17 mouse cellular contexts compared by ENCODE assay signal in genomic region chr6:77827526-77827925, GRCm38 (mm10).
"Had no signal": no experiment of that assay in that cellular context is flagged by ENCODE, and none has a peak within 500 bp of the region (broad histone marks: within the 10 kb centered on the region; RNA-seq: fewer than 3 reads in every experiment).

No protein-coding gene starts in this region.

- H3K27ac ChIP-seq: layer of hippocampus, adult 2 months; limb, embryonic 12.5 days; liver, embryonic 13.5 days; lung, embryonic 15.5 days; macrophage had no signal

- H3K9me3 ChIP-seq: limb, embryonic 12.5 days; liver, embryonic 13.5 days; lung, embryonic 15.5 days; megakaryocyte, embryonic 14.5 days had no signal

- H3K9ac ChIP-seq: limb, embryonic 12.5 days; liver, embryonic 13.5 days; liver, postnatal 0 days; lung, embryonic 15.5 days had no signal

- H3K4me2 ChIP-seq: limb, embryonic 12.5 days; liver, embryonic 13.5 days; lung, embryonic 15.5 days had no signal

- H3K36me3 ChIP-seq: limb, embryonic 12.5 days; liver, embryonic 13.5 days; lung, embryonic 15.5 days had no signal

- ATAC-seq: liver, postnatal 0 days had no signal

- H3K4me1 ChIP-seq: limb, embryonic 12.5 days; liver, embryonic 13.5 days; lung, embryonic 15.5 days; megakaryocyte, embryonic 14.5 days had no signal

- DNase-seq: kidney, adult 18-20 months; kidney, postnatal 10 days; kidney, postnatal 4 days; liver; liver, embryonic 13.5 days; liver, postnatal 0 days; lung, postnatal 14 days; retina, postnatal 1 day; right cerebral cortex, postnatal 4 days; spleen, adult 18-20 months; thymus, adult 18-20 months; thymus, postnatal 14 days had no signal

- H3K4me3 ChIP-seq: layer of hippocampus, adult 2 months; limb, embryonic 12.5 days; liver, embryonic 13.5 days; lung, embryonic 15.5 days; megakaryocyte, embryonic 14.5 days had no signal

- H3K27me3 ChIP-seq: limb, embryonic 12.5 days; liver, embryonic 13.5 days; lung, embryonic 15.5 days; megakaryocyte, embryonic 14.5 days had no signal
